Mouse (Mus musculus) lung, postnatal 0 days (tissue): ENCODE measurements around the gene Syt11.
"Not testable (repeated sequence)": the region's sequence is repeated elsewhere in the genome, so short reads cannot be mapped to it uniquely, and the experiment has no call there.

Source experiments
- CTCF ChIP-seq: IDR thresholded peaks from 2 replicates; pipeline ENCODE4 v1.5.1; 2016; ENCODE audit warnings: antibody characterized with exemption, mild to moderate bottlenecking
- EP300 ChIP-seq: IDR thresholded peaks from 2 replicates; pipeline ENCODE4 v1.6.1; 2016; ENCODE audit warnings: antibody characterized with exemption, mild to moderate bottlenecking, control low read depth

GRCm38 (mm10) chr3:88797507-88797906 is 22.5 kb upstream of the Syt11 start:
- not testable (repeated sequence) for TF ChIP-seq EP300, CTCF
